Mouse (Mus musculus): ENCODE results near the gene 1810037I17Rik. TPM values are rescaled to one million over a fixed set of nuclear protein-coding genes. Genes with fewer than 3 reads are reported as not detected.

1810037I17Rik gene
- total RNA-seq, 1 experiment = 65.0 TPM

DNA sequence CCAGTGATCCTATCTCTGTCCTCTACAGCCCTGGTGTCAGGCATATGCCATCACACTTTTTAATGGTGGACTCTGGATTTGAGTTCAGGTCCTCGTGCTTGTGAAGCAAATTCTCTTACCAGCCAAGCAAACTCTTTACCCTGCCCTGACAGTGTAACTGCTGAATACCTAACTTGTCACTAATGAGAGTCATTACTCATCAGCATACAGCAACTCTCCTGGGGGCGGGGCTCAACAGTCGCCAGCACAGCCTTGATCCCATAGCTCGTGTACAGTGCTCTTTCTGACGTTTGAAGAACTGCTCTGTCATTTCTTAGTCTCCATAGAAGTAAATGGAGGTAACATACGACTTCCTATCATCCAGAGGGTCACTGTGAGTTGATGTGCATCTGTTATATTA is 25.7 kb upstream of the 1810037I17Rik start:
- H3K27ac ChIP-seq (ENCODE audit: insufficient read depth, low read depth, low read length, poor library complexity, severe bottlenecking) = no peak overlapping the region
- no peaks in the 10 kb centered on the region for H3K36me3 ChIP-seq (ENCODE audit: control insufficient read depth, insufficient read depth, low read length, poor library complexity, severe bottlenecking)
- H3K4me3 ChIP-seq (ENCODE audit: insufficient read depth in 1 of 2, low read depth in 1 of 2, low read length in 2 of 2, poor library complexity in 1 of 2, severe bottlenecking in 1 of 2) = no peak overlapping the region
- TF ChIP-seq HCFC1 (IDR thresholded peaks at IDR 0.05; ENCODE audit: borderline replicate concordance, insufficient read depth, low read length) = no peak
- TF ChIP-seq CHD2 (IDR thresholded peaks at IDR 0.05; ENCODE audit: low read depth, low read length) = no peak
- no peak for TF ChIP-seq MAFK (IDR thresholded peaks at IDR 0.05; ENCODE audit: insufficient read depth, low read depth, low read length)
- no peak for TF ChIP-seq ZC3H11A (IDR thresholded peaks at IDR 0.05; ENCODE audit: borderline replicate concordance, low read depth, low read length)
- no peak for TF ChIP-seq ZNF384 (IDR thresholded peaks at IDR 0.05; ENCODE audit: low read depth, low read length)
- in situ Hi-C loops (cut with MboI; ENCODE audit: low sequenced_read_pairs in 2 of 2, unreplicated experiment in 2 of 2) = no loop called here
- no peak overlapping the region for H3K9ac ChIP-seq (ENCODE audit: insufficient read depth, low read depth, low read length, poor library complexity, severe bottlenecking)
- no peaks in the 10 kb centered on the region for H3K4me1 ChIP-seq (ENCODE audit: control insufficient read depth in 2 of 2, insufficient read depth in 2 of 2, low read length in 2 of 2, poor library complexity in 1 of 2)
- no peaks in the 10 kb centered on the region for H3K9me3 ChIP-seq (ENCODE audit: control insufficient read depth, insufficient read depth, low read depth, low read length)
- no peak for DNase-seq (ENCODE audit: low read depth, low spot score)

DNA sequence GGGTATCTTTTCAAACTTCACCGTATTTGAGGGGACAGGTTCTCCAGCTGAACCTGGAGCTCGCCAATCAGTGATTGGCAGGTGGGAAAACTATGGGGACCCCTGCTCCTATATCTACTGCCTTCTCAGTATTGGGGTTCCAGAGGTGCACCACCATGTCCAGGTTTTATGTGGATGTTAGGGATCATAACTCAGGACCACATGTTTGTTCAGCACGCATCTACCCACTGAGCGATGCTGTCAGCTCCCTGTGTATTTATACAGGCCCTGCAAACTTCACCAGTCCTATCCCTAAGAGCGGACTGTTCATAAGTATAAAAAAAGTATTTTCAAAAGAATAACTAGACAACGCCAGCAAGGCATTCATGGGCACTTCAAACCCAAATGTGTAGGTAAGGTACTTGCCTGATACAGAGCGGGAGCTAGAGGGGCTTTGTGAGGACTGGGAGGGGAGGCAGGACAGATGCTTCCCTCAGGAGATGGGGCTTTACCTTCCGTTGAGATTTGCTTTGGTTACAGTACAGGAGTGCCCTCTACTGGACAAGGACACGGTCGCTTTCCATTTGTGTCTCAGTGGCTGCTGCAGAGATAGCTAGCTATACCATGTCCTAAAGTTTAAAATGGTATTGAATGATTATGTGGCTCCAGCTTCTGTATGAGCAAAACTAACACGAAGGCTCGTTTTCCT is 20.1 kb upstream of the 1810037I17Rik start:
- Histone ChIP-seq H3K9me3 (ENCODE audit: control insufficient read depth, insufficient read depth, low read depth, low read length) (no peaks in the 10 kb centered on the region), H3K4me3 (ENCODE audit: insufficient read depth in 1 of 2, low read depth in 1 of 2, low read length in 2 of 2, poor library complexity in 1 of 2, severe bottlenecking in 1 of 2) (no peak overlapping the region), H3K27ac (ENCODE audit: insufficient read depth, low read depth, low read length, poor library complexity, severe bottlenecking) (no peak overlapping the region), H3K36me3 (ENCODE audit: control insufficient read depth, insufficient read depth, low read length, poor library complexity, severe bottlenecking) (no peaks in the 10 kb centered on the region), H3K9ac (ENCODE audit: insufficient read depth, low read depth, low read length, poor library complexity, severe bottlenecking) (no peak overlapping the region), H3K4me1 (ENCODE audit: control insufficient read depth in 2 of 2, insufficient read depth in 2 of 2, low read length in 2 of 2, poor library complexity in 1 of 2) (no peaks in the 10 kb centered on the region)
- no peak for TF ChIP-seq MAFK (IDR thresholded peaks at IDR 0.05; ENCODE audit: insufficient read depth, low read depth, low read length)
- TF ChIP-seq HCFC1 (IDR thresholded peaks at IDR 0.05; ENCODE audit: borderline replicate concordance, insufficient read depth, low read length) = no peak
- TF ChIP-seq ZC3H11A (IDR thresholded peaks at IDR 0.05; ENCODE audit: borderline replicate concordance, low read depth, low read length) = peak; percentile 88
- no peak for TF ChIP-seq ZNF384 (IDR thresholded peaks at IDR 0.05; ENCODE audit: low read depth, low read length)
- DNase-seq (ENCODE audit: low read depth, low spot score) = peak; percentile 49
- in situ Hi-C loops (cut with MboI; ENCODE audit: low sequenced_read_pairs in 2 of 2, unreplicated experiment in 2 of 2) = loop anchor here in 1 of 2 experiments (10.0 kb wide), 1 partner anchor 259 kb away; no protein-coding TSS in a partner anchor

DNA sequence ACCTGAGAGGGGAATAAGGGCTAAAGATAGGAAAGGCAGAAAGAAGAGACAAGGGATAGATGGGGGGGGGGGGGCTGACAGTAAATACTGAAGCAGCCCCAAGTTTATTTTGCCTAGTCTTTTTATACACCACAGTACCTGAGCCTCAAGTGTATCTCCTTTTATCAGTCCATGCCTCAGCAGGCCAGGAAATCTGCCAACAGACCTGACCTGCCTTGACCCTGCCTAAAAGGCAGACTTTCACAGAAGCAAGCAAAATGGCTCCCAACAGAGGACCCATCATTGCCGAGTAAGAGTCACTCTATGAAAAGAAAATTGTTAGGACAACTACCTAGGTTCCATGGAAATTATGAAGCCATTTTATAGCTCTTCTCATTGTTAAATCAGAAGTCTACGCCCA is 16.2 kb upstream of the 1810037I17Rik start:
- H3K9me3 ChIP-seq (ENCODE audit: control insufficient read depth, insufficient read depth, low read depth, low read length) = no peaks in the 10 kb centered on the region
- TF ChIP-seq CHD2 (IDR thresholded peaks at IDR 0.05; ENCODE audit: low read depth, low read length) (no peak), MAFK (IDR thresholded peaks at IDR 0.05; ENCODE audit: insufficient read depth, low read depth, low read length) (no peak), HCFC1 (IDR thresholded peaks at IDR 0.05; ENCODE audit: borderline replicate concordance, insufficient read depth, low read length) (no peak), ZC3H11A (IDR thresholded peaks at IDR 0.05; ENCODE audit: borderline replicate concordance, low read depth, low read length) (no peak), ZNF384 (IDR thresholded peaks at IDR 0.05; ENCODE audit: low read depth, low read length) (no peak)
- H3K27ac ChIP-seq (ENCODE audit: insufficient read depth, low read depth, low read length, poor library complexity, severe bottlenecking) = no peak overlapping the region

GRCm38 (mm10) chr3:122915493-122915892 is 8.5 kb upstream of the 1810037I17Rik start:
- no peak for TF ChIP-seq CHD2 (IDR thresholded peaks at IDR 0.05; ENCODE audit: low read depth, low read length)
- no peak for TF ChIP-seq MAFK (IDR thresholded peaks at IDR 0.05; ENCODE audit: insufficient read depth, low read depth, low read length)
- TF ChIP-seq ZNF384 (IDR thresholded peaks at IDR 0.05; ENCODE audit: low read depth, low read length) = no peak
- no peak for TF ChIP-seq ZC3H11A (IDR thresholded peaks at IDR 0.05; ENCODE audit: borderline replicate concordance, low read depth, low read length)
- TF ChIP-seq HCFC1 (IDR thresholded peaks at IDR 0.05; ENCODE audit: borderline replicate concordance, insufficient read depth, low read length) = no peak
- H3K4me1 ChIP-seq (ENCODE audit: control insufficient read depth in 2 of 2, insufficient read depth in 2 of 2, low read length in 2 of 2, poor library complexity in 1 of 2) = peaks cover 0 to 3% of the 10 kb centered on the region in 2 experiments; a peak in 1 of 4 replicates
- no peak for DNase-seq (ENCODE audit: low read depth, low spot score)
- no peak overlapping the region for H3K4me3 ChIP-seq (ENCODE audit: insufficient read depth in 1 of 2, low read depth in 1 of 2, low read length in 2 of 2, poor library complexity in 1 of 2, severe bottlenecking in 1 of 2)
- no peak overlapping the region for H3K9ac ChIP-seq (ENCODE audit: insufficient read depth, low read depth, low read length, poor library complexity, severe bottlenecking)
- no peaks in the 10 kb centered on the region for H3K9me3 ChIP-seq (ENCODE audit: control insufficient read depth, insufficient read depth, low read depth, low read length)
- in situ Hi-C loops (cut with MboI; ENCODE audit: low sequenced_read_pairs in 2 of 2, unreplicated experiment in 2 of 2) = no loop called here
- H3K27ac ChIP-seq (ENCODE audit: insufficient read depth, low read depth, low read length, poor library complexity, severe bottlenecking) = no peak overlapping the region
- no peaks in the 10 kb centered on the region for H3K36me3 ChIP-seq (ENCODE audit: control insufficient read depth, insufficient read depth, low read length, poor library complexity, severe bottlenecking)

More for the DNA sequence above, 16.2 kb upstream of the 1810037I17Rik start:
- Histone ChIP-seq H3K36me3 (ENCODE audit: control insufficient read depth, insufficient read depth, low read length, poor library complexity, severe bottlenecking) (no peaks in the 10 kb centered on the region), H3K4me1 (ENCODE audit: control insufficient read depth in 2 of 2, insufficient read depth in 2 of 2, low read length in 2 of 2, poor library complexity in 1 of 2) (no peaks in the 10 kb centered on the region), H3K4me3 (ENCODE audit: insufficient read depth in 1 of 2, low read depth in 1 of 2, low read length in 2 of 2, poor library complexity in 1 of 2, severe bottlenecking in 1 of 2) (no peak overlapping the region), H3K9ac (ENCODE audit: insufficient read depth, low read depth, low read length, poor library complexity, severe bottlenecking) (no peak overlapping the region)
- DNase-seq (ENCODE audit: low read depth, low spot score) = no peak
- in situ Hi-C loops (cut with MboI; ENCODE audit: low sequenced_read_pairs in 2 of 2, unreplicated experiment in 2 of 2) = loop anchor here in 1 of 2 experiments (10.0 kb wide), 1 partner anchor 263 kb away; no protein-coding TSS in a partner anchor
